Mouse (Mus musculus) layer of hippocampus, adult 9-11 months (tissue): Measurements from ENCODE around the gene Cntn5.

Experiments used
- DNase-seq: peaks from one replicate; pipeline ENCODE4 v3.0.0; 2022

Gene Cntn5

DNA sequence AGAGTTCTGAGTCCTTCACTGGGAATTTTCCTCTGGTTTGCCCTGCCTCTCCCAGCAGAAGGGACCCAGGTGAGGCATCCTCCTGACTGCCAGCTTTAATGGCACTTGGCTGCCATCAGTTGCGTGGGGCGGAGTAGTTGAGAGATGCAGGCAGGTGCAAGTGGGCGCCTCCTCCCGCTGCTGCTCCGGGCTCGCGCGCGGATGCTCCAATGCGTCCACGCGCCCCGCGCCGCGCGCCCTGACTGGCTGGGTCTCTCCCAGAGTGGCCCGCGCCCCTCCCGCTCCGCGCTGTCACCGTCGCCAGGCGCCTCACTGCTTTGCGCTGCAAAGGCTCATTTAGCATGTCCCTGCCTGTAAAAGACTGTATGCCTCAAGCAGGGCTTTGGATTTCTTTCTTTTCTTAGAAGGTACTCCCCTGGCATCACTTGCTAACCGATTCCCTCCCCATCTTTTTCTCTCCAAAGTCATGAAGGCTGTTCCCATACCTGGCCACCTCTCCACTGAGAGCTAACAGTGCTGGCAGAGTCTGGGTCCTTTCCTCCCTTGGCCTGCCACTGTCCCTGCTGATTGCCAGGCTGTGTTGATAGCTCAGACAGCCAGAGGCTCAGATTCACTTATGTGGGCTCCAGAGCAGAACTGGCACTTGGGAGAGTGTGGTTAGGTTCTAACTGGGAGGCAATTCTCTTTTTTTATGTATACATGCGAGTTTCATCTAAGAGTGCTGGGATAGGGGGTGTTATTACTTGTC is at the start of gene Cntn5:
Gene Cntn5 (minus strand): TSS at position 160 of the 748 bp plus-strand sequence.
- peak; percentile 83 for DNase-seq

DNA sequence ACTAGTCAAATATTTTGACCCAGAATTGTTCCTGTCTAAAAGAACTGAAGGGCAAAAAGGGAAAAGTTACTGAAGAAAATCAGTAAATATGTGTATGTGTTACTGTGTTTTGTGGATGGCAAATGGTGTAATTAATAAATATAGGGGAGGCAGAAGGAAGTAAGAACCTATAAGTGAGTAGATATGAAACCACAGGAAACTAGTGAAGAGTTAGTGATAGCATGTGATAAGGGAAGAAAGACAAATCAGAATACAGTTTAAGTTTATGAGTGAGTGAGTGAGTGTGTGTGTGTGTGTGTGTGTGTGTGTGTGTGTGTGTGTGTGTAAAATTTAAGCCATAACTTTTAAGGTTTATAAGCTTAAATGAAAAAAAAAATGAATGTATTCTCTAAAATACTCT is 45.9 kb upstream of the Cntn5 start:
- no peak for DNase-seq

DNA sequence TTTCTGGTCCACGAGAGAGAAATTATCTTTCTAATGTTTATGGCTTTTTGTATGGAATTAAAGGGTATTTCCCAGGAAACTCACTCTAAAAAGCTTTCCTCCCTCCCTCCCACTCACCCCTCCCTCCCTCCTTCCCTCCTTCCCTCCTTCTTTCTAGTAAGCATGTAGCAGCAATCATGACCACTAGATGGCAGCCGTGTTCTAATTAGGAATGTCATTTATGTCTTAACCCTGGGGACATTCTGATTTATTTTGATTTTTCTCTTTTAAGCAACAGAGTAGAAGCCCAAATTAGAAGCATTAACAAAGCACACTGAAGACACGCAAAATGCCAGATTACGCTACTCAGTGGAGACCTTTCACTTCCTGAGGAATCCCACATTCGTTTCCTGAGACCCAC is 5.0 kb upstream of the Cntn5 start:
- peak; percentile 57 for DNase-seq

DNA sequence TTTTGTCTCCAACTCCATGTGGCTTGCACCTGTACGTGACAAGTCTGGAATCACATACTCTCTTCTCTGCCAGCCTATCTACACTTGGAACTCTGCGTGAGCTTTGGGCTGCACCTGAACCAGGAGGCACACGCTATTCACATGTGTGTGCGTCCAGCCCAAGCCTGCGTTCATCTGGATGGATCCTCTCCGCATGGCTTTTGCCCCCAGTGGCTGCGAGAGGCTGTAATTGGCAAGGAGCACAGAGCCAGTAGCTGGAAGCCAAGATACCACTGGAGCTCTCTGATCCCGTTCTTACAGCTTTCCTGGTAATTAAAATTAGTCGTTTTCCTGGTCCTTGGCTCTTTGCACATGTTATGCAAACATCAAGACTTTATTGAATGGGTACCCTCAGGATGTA is 1.1 kb upstream of the Cntn5 start:
- no peak for DNase-seq

DNA sequence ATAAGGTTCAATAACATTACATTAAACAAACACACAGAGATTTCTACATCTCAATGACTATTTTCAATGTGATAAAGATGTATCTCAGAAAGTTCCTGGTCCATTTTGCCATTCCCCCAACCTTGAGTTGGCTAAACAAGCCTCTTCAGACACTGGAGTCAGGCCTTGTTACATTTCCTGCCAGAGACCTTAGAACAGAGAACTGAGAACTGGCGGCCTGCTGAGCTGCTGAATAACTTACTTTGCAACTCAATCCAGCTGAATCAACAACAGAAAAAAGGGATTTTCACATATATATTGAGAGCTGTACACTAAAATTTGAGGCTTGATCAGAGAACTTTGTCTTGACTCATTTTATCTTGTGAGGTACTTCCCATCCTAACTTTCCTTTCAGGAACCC is 24.8 kb downstream of the Cntn5 start:
- no peak for DNase-seq

DNA sequence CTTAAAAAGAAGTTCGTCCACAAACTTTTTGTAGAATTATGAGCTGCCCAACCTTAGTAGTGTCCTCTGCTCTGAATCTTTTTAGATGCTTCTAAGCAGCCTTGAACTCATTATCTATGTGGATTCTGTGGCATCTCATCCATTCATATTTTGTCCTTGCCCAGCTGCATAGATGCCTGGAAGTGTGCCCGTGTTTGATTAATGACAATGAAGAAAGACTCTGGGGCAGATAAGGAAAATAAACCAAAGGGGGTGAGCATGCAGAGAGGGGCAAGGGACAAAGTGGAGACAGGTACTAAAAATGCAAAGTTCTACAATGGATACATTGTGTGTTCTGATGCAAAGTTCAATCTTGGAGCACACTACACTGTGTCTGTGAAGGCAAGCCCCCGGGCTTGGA is 30.7 kb downstream of the Cntn5 start:
- DNase-seq, result no peak

DNA sequence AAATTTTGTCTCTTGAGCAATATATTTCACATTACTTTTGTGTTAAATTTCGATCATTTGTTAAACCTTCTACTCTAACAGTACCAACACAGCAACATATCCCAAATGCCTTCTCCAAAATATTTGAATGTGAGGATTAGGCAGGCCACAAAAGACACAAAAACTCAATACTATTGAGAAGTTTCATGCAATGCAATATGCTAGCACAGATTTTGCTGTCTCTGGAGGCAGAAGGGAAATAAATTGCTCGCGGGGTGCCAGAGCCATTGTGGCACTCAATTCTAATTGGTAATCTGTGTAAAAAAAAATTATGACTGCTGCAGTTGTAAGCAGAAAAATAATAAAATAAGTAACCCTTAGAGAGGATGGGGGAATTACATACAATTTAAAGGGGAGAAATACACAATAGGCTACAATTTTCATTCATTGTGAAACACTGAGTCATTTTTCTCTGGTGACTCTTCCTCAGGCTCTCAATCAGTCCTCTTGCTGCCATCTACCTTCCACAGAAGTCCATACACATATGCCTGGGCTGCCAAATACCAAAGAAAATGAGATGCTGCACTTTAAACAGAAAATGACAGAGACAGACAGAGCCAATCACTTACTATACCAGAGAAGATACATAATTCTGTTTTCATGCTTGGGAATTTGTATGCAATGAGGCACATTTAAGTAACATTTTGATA is 48.2 kb downstream of the Cntn5 start:
- peak; percentile 21 for DNase-seq

DNA sequence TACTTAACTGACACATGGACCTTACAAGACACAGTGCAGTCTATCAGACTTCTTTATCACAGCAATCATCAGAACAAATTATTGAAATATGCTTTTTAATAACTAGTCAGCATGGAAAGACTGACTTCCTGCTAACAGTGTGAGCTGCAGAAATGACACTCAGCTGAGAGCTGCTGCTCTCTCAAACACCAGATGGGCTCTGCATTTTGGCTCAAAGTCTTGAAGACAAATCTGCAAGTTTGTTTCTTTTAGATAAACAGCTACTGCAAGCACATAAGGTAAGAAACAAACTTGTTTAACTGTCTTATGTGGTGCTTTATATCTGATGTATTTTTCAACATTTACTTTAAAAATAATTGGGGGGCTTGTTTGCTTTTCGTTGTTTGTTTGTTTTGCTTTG is 87.9 kb downstream of the Cntn5 start:
- DNase-seq, result peak; percentile 15

DNA sequence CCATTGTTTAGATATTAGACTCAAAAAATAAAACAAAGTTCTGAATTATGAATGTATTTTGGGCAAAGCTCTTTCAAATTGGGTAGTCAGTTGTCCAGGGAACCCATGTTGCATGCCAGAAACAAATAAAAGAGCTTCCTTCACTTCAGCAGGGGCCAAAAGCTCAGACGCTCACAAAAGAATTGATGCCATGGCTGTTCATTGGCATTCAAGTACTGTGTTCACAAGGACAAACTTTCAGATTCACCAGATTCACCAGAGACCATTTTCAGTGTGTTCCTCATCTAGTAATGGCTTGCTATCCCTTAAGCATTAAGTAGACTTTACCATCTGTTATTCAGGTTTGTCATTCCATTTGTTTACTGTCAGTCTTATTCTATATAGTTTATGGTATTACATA is 107.4 kb downstream of the Cntn5 start:
- DNase-seq, result no peak

DNA sequence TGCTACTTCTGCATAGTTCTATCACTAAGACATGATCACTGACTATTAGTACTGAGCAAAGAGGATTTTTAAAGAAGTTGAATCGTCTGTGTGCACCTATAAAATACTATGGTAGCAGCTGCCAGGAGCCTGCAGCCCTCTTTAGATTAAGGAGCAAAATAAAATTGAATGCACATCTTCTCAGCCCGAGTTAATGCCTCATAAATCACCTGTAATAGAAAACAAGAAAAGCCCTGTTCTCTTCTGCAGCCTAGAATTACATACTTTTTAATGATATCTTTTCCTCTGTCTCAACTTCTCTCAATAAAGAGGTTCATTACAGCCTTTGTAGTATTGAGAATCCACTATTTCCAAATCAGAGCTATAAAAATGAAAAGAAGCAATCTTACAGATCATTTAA is 109.5 kb downstream of the Cntn5 start:
- DNase-seq, result no peak

DNA sequence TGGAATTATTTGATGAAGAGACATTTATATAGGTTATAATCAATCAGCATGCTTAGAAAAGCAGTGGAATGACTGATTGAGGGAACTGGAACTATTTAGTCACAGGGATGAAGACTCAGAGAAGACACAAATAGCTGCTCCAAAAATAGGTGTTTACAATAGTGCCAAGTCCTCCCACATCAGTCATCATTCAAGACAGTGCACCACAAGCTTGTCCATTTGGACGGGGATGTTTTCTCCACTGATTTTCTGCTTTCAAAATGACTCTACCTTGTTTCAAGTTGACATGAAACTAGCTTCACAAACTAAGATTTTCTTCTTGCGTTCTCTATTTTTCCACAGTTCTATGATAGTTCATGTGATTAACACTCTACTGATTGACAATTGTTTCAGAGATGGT is 172.7 kb downstream of the Cntn5 start:
- DNase-seq, result no peak

DNA sequence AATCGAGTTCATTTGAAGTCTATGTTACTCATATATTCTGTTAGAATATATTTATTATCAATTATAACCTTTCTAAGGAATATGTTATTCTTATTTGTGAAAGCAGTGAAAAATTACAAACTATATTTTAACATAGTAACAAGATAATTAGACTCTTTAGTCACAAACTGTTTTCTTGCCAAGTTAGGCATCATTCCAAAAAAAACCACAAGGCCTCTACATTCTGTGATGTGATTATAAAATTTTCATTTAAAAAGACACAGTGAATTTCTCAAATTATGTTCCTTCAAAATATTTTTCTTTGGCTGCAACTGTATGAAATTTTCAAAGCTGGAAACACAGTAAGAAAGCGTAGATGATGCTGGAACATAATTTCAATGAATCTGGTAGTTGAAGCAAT is 180.4 kb downstream of the Cntn5 start:
- DNase-seq, result no peak

DNA sequence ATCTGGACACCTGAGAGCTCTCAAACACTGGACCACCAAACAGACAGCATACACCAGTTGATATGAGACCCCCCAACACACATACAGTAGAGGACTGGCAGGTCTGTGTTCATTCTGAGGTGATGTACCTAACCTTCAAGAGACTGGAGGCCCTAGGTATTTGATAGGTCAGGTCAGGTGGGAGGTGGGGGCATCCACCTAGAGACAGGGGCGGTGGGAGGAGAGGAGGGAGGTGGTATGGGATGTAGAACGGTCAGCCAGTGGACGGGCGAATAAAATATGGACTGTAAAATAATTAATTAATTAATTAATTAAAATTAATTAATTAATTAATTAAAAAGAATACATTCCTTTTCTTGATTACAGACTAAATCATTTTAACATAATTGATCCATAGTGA is 182.5 kb downstream of the Cntn5 start:
- no peak for DNase-seq

DNA sequence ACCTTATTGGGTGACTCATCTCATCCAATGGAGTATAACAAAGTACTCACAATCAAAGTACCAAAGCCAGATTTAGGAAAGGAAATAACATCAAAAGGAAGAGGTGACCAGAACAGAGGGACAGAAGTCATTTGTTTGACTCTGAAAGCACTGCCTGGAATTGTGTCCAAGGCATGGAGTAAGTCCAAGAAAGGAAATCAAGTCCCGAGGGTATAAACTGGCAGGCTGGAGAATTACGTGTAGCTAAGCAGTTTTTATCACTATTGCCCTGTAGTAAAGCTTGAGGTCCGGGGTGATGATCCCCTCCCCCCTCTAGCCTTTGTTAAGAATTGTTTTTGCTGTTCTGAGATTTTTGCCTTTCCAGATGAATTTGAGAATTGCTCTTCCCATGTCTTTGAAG is 185.6 kb downstream of the Cntn5 start:
- DNase-seq, result no peak

DNA sequence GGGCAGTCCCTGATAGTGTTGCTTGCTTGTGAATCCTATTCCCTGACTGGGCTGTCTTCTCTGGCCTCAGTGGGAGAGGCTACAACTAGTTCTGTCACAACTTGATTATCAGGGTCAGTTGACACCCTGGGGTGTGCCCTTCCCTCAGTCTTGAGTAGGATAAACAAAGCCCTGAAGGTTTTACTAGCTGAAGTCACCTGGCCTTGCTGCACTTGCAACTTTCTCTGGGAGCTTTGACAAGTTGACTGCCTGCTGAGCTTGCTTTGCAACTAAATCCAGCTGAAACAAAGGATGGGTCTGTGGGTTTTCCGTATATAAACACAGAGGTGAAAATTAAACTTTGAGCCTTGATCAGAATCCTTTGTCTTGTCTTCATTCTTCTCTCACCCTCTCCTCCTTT is 190.9 kb downstream of the Cntn5 start:
- no peak for DNase-seq

DNA sequence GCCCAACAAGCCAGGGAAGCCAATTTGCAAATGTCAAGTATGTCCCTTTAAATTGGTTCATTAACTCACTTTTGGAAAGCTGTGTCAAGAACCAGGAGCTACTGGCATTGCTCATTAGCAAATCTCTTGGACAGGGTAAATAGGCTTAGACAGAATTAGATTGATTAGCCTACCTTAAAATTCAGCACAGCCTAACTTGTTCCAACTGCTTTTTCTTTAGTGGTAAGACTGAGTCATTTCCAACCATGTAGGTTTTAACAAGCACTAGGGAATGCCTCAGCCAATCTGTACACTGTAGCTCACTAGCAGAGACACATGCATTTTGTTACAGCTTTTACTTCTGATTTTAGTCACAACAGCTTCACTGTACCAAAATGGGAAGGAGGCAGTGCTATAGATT is 222.9 kb downstream of the Cntn5 start:
- DNase-seq, result no peak

DNA sequence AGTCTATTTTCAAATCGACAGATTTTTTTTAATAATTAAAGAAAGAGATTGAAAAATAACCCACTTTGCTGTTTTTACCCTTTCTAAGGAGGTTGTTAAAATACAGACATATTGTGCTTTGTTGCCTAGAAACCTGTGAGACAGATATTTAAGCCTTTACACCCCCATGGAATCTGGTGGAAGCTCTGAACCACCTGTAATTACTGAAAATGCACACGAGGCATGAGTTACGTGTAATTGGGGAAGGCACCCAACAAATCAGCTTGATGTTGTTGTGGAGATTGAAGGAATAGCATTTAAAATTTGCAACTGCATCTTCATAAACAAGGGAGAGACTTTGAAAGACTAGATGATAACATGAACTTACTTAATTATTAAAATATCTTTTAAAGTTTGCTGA is 223.4 kb downstream of the Cntn5 start:
- DNase-seq, result peak; percentile 15

DNA sequence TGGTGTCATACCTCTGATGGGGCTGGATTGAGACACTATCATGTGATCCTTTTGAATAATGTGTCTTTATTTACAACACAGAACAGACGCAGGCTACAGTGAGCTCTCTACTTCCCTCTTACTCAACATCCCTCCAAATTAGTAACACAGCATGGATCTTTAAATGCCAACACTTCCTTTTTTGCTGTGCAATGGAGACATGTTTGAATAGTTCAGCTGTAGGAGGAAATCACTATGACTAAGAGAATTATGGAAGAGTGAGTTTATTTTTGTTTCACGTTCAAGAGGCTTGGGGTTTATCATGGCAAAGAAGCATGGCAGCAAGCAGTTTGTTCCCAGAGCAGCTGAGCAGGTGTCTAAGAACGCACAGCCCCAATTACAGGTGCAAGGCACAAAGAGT is 235.9 kb downstream of the Cntn5 start:
- no peak for DNase-seq

DNA sequence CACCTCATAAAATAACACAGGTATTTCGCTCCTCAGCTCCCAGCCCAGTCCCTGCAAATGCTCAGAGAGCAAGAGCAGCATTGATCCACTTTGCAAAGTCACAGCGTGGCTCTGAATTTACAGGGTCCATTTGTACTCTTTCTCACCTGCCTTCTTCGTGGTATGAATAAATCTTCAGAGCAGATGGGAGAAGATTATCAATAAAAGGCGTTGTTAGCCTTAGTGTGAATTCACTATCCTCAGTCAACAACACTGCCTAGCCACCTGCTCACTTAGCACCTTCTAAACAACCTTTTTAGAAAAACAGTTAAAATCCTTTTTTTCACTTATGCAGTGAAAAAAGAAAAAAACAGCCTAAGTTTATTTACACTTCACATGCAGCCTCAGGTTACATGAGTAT is 237.1 kb downstream of the Cntn5 start:
- no peak for DNase-seq

DNA sequence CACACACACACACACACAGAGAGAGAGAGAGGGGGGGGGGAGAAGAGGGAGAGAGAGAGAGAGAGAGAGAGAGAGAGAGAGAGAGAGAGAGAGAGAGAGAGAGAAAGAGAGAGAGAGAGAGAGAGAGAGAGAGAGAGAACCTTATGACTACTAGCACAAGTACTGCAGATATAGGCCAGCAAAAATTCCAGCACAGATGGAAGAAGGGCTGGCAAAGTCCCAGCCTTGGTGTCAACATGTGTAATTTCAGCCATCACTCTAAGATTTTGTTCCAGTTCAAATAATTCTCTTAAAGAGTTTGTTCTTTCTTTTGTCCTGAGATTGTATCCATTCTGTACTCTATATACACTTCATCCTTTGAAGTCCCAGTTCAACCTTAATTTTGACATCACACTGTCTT is 238.8 kb downstream of the Cntn5 start:
- DNase-seq, result no peak

DNA sequence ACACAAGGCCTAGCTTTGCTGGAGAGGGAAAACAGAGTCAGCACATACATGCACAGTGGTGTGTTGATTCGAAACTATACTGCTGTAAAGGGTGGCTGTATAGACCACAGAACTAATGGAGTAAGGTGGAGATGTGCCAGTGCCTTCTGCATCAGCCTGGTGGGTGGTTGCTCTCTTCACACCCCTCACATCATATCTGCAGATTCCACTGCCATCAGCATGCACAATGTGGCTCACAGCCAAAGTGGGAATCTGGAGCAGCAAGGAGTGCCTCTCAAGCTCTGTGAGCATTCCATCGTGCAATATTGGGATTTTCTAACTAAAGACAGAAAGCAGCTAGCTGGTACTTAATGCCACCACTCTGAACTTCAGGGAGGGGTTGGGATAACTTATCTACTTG is 241.5 kb downstream of the Cntn5 start:
- peak; percentile 76 for DNase-seq

DNA sequence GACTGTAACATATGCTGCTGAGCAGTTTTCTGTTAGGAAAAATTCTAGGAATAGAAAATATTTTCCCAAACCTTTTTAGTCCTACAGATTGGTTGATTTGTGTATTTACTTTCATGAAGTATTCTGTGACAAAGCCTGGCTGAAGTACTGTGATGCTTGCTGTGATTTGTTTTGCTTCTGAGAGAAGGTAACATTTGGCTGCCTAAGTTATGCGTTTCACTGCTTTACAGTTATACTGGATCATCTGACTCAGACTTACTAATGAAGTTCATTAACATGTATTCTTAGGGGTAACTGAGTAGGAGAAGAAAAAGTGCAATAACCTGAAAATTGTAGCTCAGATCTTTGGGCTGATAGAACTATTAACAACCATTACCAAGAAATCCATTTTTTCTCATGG is 245.1 kb downstream of the Cntn5 start:
- no peak for DNase-seq

DNA sequence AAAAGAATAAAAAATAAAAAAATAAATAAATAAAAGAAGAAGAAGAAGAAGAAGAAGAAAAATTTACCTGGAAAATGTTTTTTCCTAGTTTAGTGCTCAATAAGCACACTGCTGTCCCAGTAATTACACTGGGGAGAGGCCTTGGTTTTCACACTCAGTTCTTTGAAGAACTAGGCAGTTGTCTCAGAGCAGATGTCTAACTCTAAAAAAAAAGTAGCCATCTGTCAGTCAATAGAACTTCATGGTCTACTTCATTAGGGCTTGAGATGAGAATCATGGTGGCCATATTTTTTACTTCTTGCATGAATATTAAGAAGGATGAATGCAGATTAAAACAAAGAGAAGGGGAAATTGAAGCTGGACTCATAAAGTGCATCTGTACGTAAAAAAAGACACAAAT is 246.5 kb downstream of the Cntn5 start:
- DNase-seq, result no peak

DNA sequence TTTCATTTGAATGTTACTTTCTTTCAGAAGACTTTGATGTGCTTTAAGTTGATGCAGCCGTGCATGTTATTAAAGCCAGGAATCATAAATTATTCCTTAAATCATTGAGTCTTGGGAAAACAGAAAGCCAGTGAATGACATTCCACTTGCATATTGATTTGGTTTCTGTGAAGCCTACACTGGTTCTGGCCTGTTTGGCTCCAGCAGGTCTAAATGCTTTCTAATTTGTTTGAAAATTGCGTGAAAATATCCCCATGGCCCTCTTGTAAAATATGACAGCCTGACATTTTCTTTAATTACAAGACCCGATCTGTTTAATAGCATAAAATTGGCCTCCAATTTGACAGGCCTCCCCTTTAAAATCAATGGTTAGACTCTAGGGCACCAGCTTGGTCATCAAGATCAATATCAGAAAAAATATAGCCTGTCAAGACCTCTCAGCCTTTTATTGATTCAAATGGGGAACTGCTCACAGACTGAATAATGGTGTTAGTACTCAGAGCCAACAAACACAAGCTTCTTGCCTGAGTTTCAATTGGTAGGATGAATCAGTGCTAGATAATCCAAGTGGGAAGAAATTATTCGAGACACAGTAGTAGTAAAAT is 247.3 kb downstream of the Cntn5 start:
- no peak for DNase-seq

DNA sequence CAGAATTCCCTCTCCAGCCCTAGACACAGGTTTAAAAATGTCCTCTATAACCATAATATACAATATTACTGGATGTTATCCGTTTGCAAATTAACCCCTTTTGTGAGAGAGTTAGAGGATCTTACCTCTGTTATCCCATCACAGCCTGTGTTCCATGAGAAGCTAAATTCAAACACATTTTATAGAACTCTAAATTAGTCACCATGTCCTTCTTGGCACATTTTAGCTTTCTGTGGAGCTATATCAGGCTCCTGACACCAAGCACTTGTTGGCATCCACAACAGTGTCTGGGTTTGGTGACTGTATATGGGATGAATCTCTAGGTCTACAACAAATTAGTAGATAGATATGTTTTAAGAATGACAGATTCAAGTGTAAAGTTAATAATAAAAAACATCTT is 253.9 kb downstream of the Cntn5 start:
- no peak for DNase-seq
